Mouse (Mus musculus) kidney, embryonic 15.5 days (tissue): Measurements from ENCODE around the gene Fitm2. TPM values are rescaled to one million over a fixed set of nuclear protein-coding genes. Genes with fewer than 3 reads are reported as not detected.

ENCODE experiments used
- ATAC-seq: fragments of 200-750 bp; cut with Nextera tagmentation; replicated peaks from 2 replicates; pipeline ENCODE4 v1.8.0; 2017; ENCODE audit warnings: moderate TSS enrichment; ENCODE audit not compliant: low FRiP score
- H3K27ac ChIP-seq: fragments of 300-500 bp; sonication (generic); 2 replicates; pipeline ENCODE4 v1.5.1; 2015; ENCODE audit warnings: mild to moderate bottlenecking, inconsistent platforms
- H3K27me3 ChIP-seq: fragments of 300-500 bp; sonication (generic); 2 replicates; pipeline ENCODE4 v1.6.1; 2015; ENCODE audit warnings: inconsistent platforms
- H3K36me3 ChIP-seq: fragments of 300-500 bp; sonication (generic); 2 replicates; pipeline ENCODE4 v1.6.1; 2015; ENCODE audit warnings: inconsistent platforms
- H3K4me1 ChIP-seq: fragments of 300-500 bp; sonication (generic); 2 replicates; pipeline ENCODE4 v1.6.1; 2015; ENCODE audit warnings: inconsistent platforms
- H3K4me2 ChIP-seq: fragments of 300-500 bp; sonication (generic); 2 replicates; pipeline ENCODE4 v1.6.1; 2015; ENCODE audit warnings: moderate library complexity, mild to moderate bottlenecking, inconsistent platforms
- H3K4me3 ChIP-seq: fragments of 300-500 bp; sonication (generic); replicated peaks from 2 replicates; pipeline ENCODE4 v1.5.1; 2015; ENCODE audit warnings: mild to moderate bottlenecking, inconsistent platforms
- H3K9ac ChIP-seq: fragments of 300-500 bp; sonication (generic); 2 replicates; pipeline ENCODE4 v1.6.1; 2015; ENCODE audit warnings: mild to moderate bottlenecking, inconsistent platforms
- H3K9me3 ChIP-seq: fragments of 300-500 bp; sonication (generic); replicated peaks from 2 replicates; pipeline ENCODE4 v1.6.1; 2016; ENCODE audit warnings: inconsistent platforms
- WGBS: fragments of 180-500 bp; shearing (Covaris S2); methylation state at CpG from one replicate; pipeline ENCODE4 v1.1.7; 2015; ENCODE audit warnings: mixed read lengths; 5-methylcytosine and 5-hydroxymethylcytosine counted together
- polyA plus RNA-seq: library from polyadenylated mRNA; unstranded; fragments of >200 nt; fragmentation: Nextera tagmentation; extraction: Ambion mirVana; gene quantifications from 2 replicates; pipeline ENCODE4 v1.2.1, GENCODE M21; 2015

Fitm2 gene
- polyA plus RNA-seq: 9.8 TPM in 2 replicates

GRCm38 (mm10) chr2:163472466-163472851, at the start of gene Fitm2:
Gene Fitm2 (minus strand): TSS chr2:163472629.
- H3K4me3 ChIP-seq: peak within 1 kb of the TSS; percentile 95
- peak within 1 kb of the TSS; percentile 75 for H3K9ac ChIP-seq
- peak within 1 kb of the TSS; percentile 86 for H3K4me2 ChIP-seq
- H3K4me1 ChIP-seq: peaks cover 9% of the 10 kb centered on the region
- peak within 1 kb of the TSS; percentile 66 for H3K27ac ChIP-seq
- ATAC-seq: peak; percentile 95
- H3K27me3 ChIP-seq: no peaks in the 10 kb centered on the region
- peaks cover 23% of the 10 kb centered on the region for H3K36me3 ChIP-seq
- WGBS: 0% methylated on average over 30 of the region's 30 CpGs
- no peaks in the 10 kb centered on the region for H3K9me3 ChIP-seq

- Histone ChIP-seq H3K4me2 (no peak within 1 kb of the TSS), H3K9me3 (no peaks in the 10 kb centered on the region), H3K36me3 (no peaks in the 10 kb centered on the region), H3K27me3 (no peaks in the 10 kb centered on the region), H3K4me1 (no peaks in the 10 kb centered on the region), H3K27ac (no peak within 1 kb of the TSS), H3K4me3 (no peak within 1 kb of the TSS), H3K9ac (no peak within 1 kb of the TSS)
- WGBS: 70% methylated on average over 10 of the region's 10 CpGs
- ATAC-seq: no peak
Measured at GRCm38 (mm10) chr2:163506300-163507004, 34.0 kb upstream of the Fitm2 start, which contains the start of gene Hnf4a. Gene Hnf4a (plus strand): TSS chr2:163506808.

GRCm38 (mm10) chr2:163503191-163503590, 30.8 kb upstream of the Fitm2 start:
- Histone ChIP-seq H3K9ac (no peak overlapping the region), H3K27ac (no peak overlapping the region), H3K4me2 (no peak overlapping the region), H3K4me3 (no peak overlapping the region), H3K4me1 (no peaks in the 10 kb centered on the region), H3K27me3 (no peaks in the 10 kb centered on the region), H3K36me3 (no peaks in the 10 kb centered on the region), H3K9me3 (no peaks in the 10 kb centered on the region)
- ATAC-seq: no peak
- WGBS: 56% methylated on average over 7 of the region's 7 CpGs

- H3K9me3 ChIP-seq: no peaks in the 10 kb centered on the region
- no peak for ATAC-seq
- H3K4me1 ChIP-seq: no peaks in the 10 kb centered on the region
- H3K9ac ChIP-seq: no peak overlapping the region
- no peak overlapping the region for H3K4me2 ChIP-seq
- no peaks in the 10 kb centered on the region for H3K36me3 ChIP-seq
- H3K27me3 ChIP-seq: no peaks in the 10 kb centered on the region
- H3K4me3 ChIP-seq: no peak overlapping the region
- no peak overlapping the region for H3K27ac ChIP-seq
- 70% methylated on average over 2 of the region's 2 CpGs for WGBS
Measured at GRCm38 (mm10) chr2:163502219-163502618, 29.8 kb upstream of the Fitm2 start.

- H3K9me3 ChIP-seq: no peaks in the 10 kb centered on the region
- ATAC-seq: no peak
- WGBS: 57% methylated on average over 6 of the region's 6 CpGs
Measured at GRCm38 (mm10) chr2:163494456-163494855, 22.0 kb upstream of the Fitm2 start.

GRCm38 (mm10) chr2:163493976-163494375, 21.5 kb upstream of the Fitm2 start:
- WGBS: 62% methylated on average over 5 of the region's 5 CpGs
- no peak overlapping the region for H3K9ac ChIP-seq
- no peak overlapping the region for H3K4me3 ChIP-seq
- peaks cover 7% of the 10 kb centered on the region; the same call in 1 of the 2 replicates for H3K27me3 ChIP-seq
- no peak overlapping the region for H3K4me2 ChIP-seq
- no peaks in the 10 kb centered on the region for H3K9me3 ChIP-seq
- H3K27ac ChIP-seq: no peak overlapping the region
- no peaks in the 10 kb centered on the region for H3K4me1 ChIP-seq
- no peaks in the 10 kb centered on the region for H3K36me3 ChIP-seq
- ATAC-seq: no peak

More at GRCm38 (mm10) chr2:163494456-163494855, 22.0 kb upstream of the Fitm2 start:
- Histone ChIP-seq H3K4me2 (no peak overlapping the region), H3K9ac (no peak overlapping the region), H3K27ac (no peak overlapping the region), H3K4me1 (no peaks in the 10 kb centered on the region), H3K4me3 (no peak overlapping the region), H3K36me3 (no peaks in the 10 kb centered on the region), H3K27me3 (peaks cover 7% of the 10 kb centered on the region; the same call in 1 of the 2 replicates)

GRCm38 (mm10) chr2:163493031-163493430, 20.6 kb upstream of the Fitm2 start:
- no peak for ATAC-seq

GRCm38 (mm10) chr2:163492018-163492417, 19.6 kb upstream of the Fitm2 start, which contains the start of gene R3hdml:
Gene R3hdml (plus strand): TSS chr2:163492318.
- no peak for ATAC-seq
- Histone ChIP-seq H3K27ac (no peak within 1 kb of the TSS), H3K36me3 (no peaks in the 10 kb centered on the region), H3K9me3 (no peaks in the 10 kb centered on the region), H3K4me2 (no peak within 1 kb of the TSS), H3K4me1 (no peaks in the 10 kb centered on the region), H3K27me3 (peaks cover 7% of the 10 kb centered on the region; the same call in 1 of the 2 replicates), H3K9ac (no peak within 1 kb of the TSS), H3K4me3 (no peak within 1 kb of the TSS)
- WGBS: 68% methylated on average over 5 of the region's 5 CpGs

More at GRCm38 (mm10) chr2:163493031-163493430, 20.6 kb upstream of the Fitm2 start:
- WGBS: 43% methylated on average over 5 of the region's 5 CpGs
- Histone ChIP-seq H3K27ac (no peak overlapping the region), H3K36me3 (no peaks in the 10 kb centered on the region), H3K4me3 (no peak overlapping the region), H3K27me3 (peaks cover 7% of the 10 kb centered on the region; the same call in 1 of the 2 replicates), H3K4me1 (no peaks in the 10 kb centered on the region), H3K4me2 (no peak overlapping the region), H3K9ac (no peak overlapping the region), H3K9me3 (no peaks in the 10 kb centered on the region)

GRCm38 (mm10) chr2:163491351-163491750, 18.9 kb upstream of the Fitm2 start:
- Histone ChIP-seq H3K9ac (no peak overlapping the region), H3K4me1 (no peaks in the 10 kb centered on the region)
- 56% methylated on average over 7 of the region's 7 CpGs for WGBS

GRCm38 (mm10) chr2:163490656-163491055, 18.2 kb upstream of the Fitm2 start:
- ATAC-seq: no peak
- Histone ChIP-seq H3K36me3 (no peaks in the 10 kb centered on the region), H3K4me2 (no peak overlapping the region), H3K4me3 (no peak overlapping the region), H3K27ac (no peak overlapping the region), H3K4me1 (no peaks in the 10 kb centered on the region), H3K9ac (no peak overlapping the region), H3K27me3 (peaks cover 7% of the 10 kb centered on the region; the same call in 1 of the 2 replicates), H3K9me3 (no peaks in the 10 kb centered on the region)
- WGBS: 93% methylated on average over 17 of the region's 17 CpGs

More at GRCm38 (mm10) chr2:163491351-163491750, 18.9 kb upstream of the Fitm2 start:
- Histone ChIP-seq H3K27ac (no peak overlapping the region), H3K9me3 (no peaks in the 10 kb centered on the region), H3K4me2 (no peak overlapping the region), H3K36me3 (no peaks in the 10 kb centered on the region), H3K4me3 (no peak overlapping the region), H3K27me3 (peaks cover 7% of the 10 kb centered on the region; the same call in 1 of the 2 replicates)
- no peak for ATAC-seq

GRCm38 (mm10) chr2:163489725-163490291, 17.4 kb upstream of the Fitm2 start:
- H3K36me3 ChIP-seq: no peaks in the 10 kb centered on the region
- ATAC-seq: peak; percentile 64; the same call in 1 of the 2 replicates
- H3K4me3 ChIP-seq: no peak overlapping the region
- no peak overlapping the region for H3K27ac ChIP-seq
- H3K9me3 ChIP-seq: no peaks in the 10 kb centered on the region
- no peaks in the 10 kb centered on the region for H3K4me1 ChIP-seq
- 35% methylated on average over 5 of the region's 5 CpGs for WGBS
- H3K4me2 ChIP-seq: no peak overlapping the region
- H3K9ac ChIP-seq: no peak overlapping the region
- peaks cover 7% of the 10 kb centered on the region; the same call in 1 of the 2 replicates for H3K27me3 ChIP-seq

- no peak for ATAC-seq
- Histone ChIP-seq H3K9me3 (no peaks in the 10 kb centered on the region), H3K4me2 (no peak overlapping the region), H3K4me1 (no peaks in the 10 kb centered on the region), H3K4me3 (no peak overlapping the region), H3K27me3 (peaks cover 8% of the 10 kb centered on the region), H3K27ac (no peak overlapping the region), H3K36me3 (no peaks in the 10 kb centered on the region), H3K9ac (no peak overlapping the region)
- 91% methylated on average over 3 of the region's 3 CpGs for WGBS
Measured at GRCm38 (mm10) chr2:163487360-163487759, 14.9 kb upstream of the Fitm2 start.
